23 mouse cellular contexts compared by ENCODE assay signal in the genomic region with DNA sequence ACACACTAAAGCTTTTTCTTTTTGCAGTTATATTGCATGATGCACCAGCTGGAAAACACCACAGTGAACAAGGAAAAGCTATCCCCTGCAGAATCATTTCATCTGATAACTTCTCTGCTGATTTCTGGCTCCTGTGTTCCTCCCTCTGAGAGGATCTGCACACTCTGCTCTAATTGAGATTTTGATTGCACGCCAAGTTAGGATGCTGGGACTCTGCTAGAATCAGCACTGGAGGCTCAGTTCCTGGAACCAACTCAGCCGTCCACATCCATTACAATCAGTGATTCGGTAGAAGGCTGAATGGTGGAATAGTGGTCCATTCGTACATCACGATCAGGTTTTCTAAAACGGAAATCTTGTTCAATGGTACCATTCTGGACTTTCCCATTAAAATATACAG.
DNase-seq lines count a peak whose midpoint lies in the region; TF ChIP-seq lines count a peak whose summit lies in the region.
"Had no signal": no experiment of that assay in that cellular context is flagged by ENCODE, and none has a peak within 500 bp of the region (broad histone marks: within the 10 kb centered on the region; RNA-seq: fewer than 3 reads in every experiment).

No protein-coding gene starts in this region.

- TF ChIP-seq CTCF in layer of hippocampus, adult 2 months (conservative IDR thresholded peaks at IDR 0.05), result no peak

- peak; percentile 55 to 78 for DNase-seq in cerebellum, postnatal 14 days
- no peak for DNase-seq in cerebellum, adult 9-10 months
- DNase-seq in layer of hippocampus, adult 11-12 months (ENCODE audit: low spot score), result peak; percentile 22
- no peak for DNase-seq in layer of hippocampus, adult 9-10 months (ENCODE audit: low spot score)
- peak; percentile 36 for DNase-seq in Muller cell, postnatal 12 days (ENCODE audit: inconsistent ontology term)
- peak; percentile 41 to 62 for DNase-seq in layer of hippocampus, adult 2 months (ENCODE audit: low spot score in 2 of 2)
- DNase-seq in lung, postnatal 14 days, result no peak
- DNase-seq: adrenal gland, adult 2 months; gastrocnemius, adult 2 months; heart, postnatal 36 days; kidney, adult 2 months; liver; right cerebral cortex, postnatal 14 days; thymus, adult 2 months had no signal

- H3K4me3 ChIP-seq in layer of hippocampus, adult 2 months, result no peak overlapping the region
- H3K4me3 ChIP-seq: forebrain, embryonic 10.5 days; gastrocnemius, adult 2 months; heart, embryonic 15.5 days; left cerebral cortex, adult 2 months; limb, embryonic 10.5 days; liver, embryonic 15.5 days had no signal

- peak overlapping the region; percentile 59 for H3K27ac ChIP-seq in layer of hippocampus, adult 2 months
- H3K27ac ChIP-seq: forebrain, embryonic 10.5 days; gastrocnemius, adult 2 months; heart, embryonic 15.5 days; hindbrain, embryonic 14.5 days; kidney, postnatal 0 days; left cerebral cortex, adult 2 months; limb, embryonic 10.5 days; liver, embryonic 15.5 days; macrophage; stomach, postnatal 0 days had no signal

Comparison
In these comparisons a context has a peak if more than half of its experiments do, and no peak if none do; other contexts are left out.
1. DNase-seq: peak in cerebellum, postnatal 14 days (2 of 2), layer of hippocampus, adult 11-12 months (single experiment), Muller cell, postnatal 12 days (single experiment) and layer of hippocampus, adult 2 months (2 of 2); none in cerebellum, adult 9-10 months (single experiment), layer of hippocampus, adult 9-10 months (single experiment) and lung, postnatal 14 days (single experiment).